Mouse (Mus musculus) forebrain, postnatal 0 days (tissue): ENCODE results near the gene Hoxa5. TPM values are rescaled to one million over a fixed set of nuclear protein-coding genes. Genes with fewer than 3 reads are reported as not detected.

Experiments used
- ATAC-seq: fragments of 200-750 bp; cut with Nextera tagmentation; 2 replicates; pipeline ENCODE4 v1.8.0; 2017; ENCODE audit warnings: mild to moderate bottlenecking, moderate library complexity
- DNase-seq: peaks from one replicate; pipeline ENCODE4 v3.0.0-alpha.2; 2015
- H3K27ac ChIP-seq: fragments of 300-500 bp; sonication (generic); 2 replicates; pipeline ENCODE4 v1.5.1; 2014; ENCODE audit warnings: low read depth, mild to moderate bottlenecking, antibody characterized with exemption, low read length, moderate library complexity, mixed read lengths
- H3K27me3 ChIP-seq: fragments of 300-500 bp; sonication (generic); 2 replicates; pipeline ENCODE4 v1.6.1; 2014; ENCODE audit warnings: mild to moderate bottlenecking, low read length, mixed read lengths; ENCODE audit not compliant: insufficient read depth
- H3K36me3 ChIP-seq: fragments of 300-500 bp; sonication (generic); 2 replicates; pipeline ENCODE4 v1.6.1; 2014; ENCODE audit warnings: mild to moderate bottlenecking, moderate library complexity; ENCODE audit not compliant: insufficient read depth
- H3K4me1 ChIP-seq: fragments of 300-500 bp; sonication (generic); 2 replicates; pipeline ENCODE4 v1.6.1; 2014; ENCODE audit warnings: antibody characterized with exemption; ENCODE audit not compliant: insufficient read depth
- H3K4me2 ChIP-seq: fragments of 300-500 bp; sonication (generic); 2 replicates; pipeline ENCODE4 v1.6.1; 2014; ENCODE audit warnings: low read depth, mild to moderate bottlenecking, moderate library complexity
- H3K4me3 ChIP-seq: fragments of 300-500 bp; sonication (generic); 2 replicates; pipeline ENCODE4 v1.5.1; 2014; ENCODE audit warnings: low read depth, low read length, mixed read lengths
- H3K9ac ChIP-seq: fragments of 300-500 bp; sonication (generic); 2 replicates; pipeline ENCODE4 v1.6.1; 2014; ENCODE audit warnings: mild to moderate bottlenecking
- H3K9me3 ChIP-seq: fragments of 300-500 bp; sonication (generic); 2 replicates; pipeline ENCODE4 v1.6.1; 2016; ENCODE audit warnings: low read length
- CTCF ChIP-seq: sonication (generic); IDR thresholded peaks from 2 replicates; pipeline ENCODE4 v1.5.1; 2016; ENCODE audit warnings: antibody characterized with exemption, control low read depth, low read depth
- WGBS: fragments of 180-500 bp; shearing (Covaris S2); extraction: QIAGEN DNeasy Blood & Tissue Kit; methylation state at CpG from one replicate; pipeline ENCODE4 v1.1.7; 2014; 5-methylcytosine and 5-hydroxymethylcytosine counted together
- polyA plus RNA-seq: library from polyadenylated mRNA; unstranded; fragments of >200 nt; fragmentation: Nextera tagmentation; extraction: Ambion mirVana; gene quantifications from 2 replicates; pipeline ENCODE4 v1.2.1, GENCODE M21; 2015
- total RNA-seq: library from RNA; depleted of rRNA; stranded (reverse); fragments of >200 nt; gene quantifications from 2 replicates; pipeline ENCODE4 v1.2.3, GENCODE M21; 2014

Hoxa5 gene
- total and polyA plus RNA-seq, 2 experiments from 2014 or later: not detected

DNA sequence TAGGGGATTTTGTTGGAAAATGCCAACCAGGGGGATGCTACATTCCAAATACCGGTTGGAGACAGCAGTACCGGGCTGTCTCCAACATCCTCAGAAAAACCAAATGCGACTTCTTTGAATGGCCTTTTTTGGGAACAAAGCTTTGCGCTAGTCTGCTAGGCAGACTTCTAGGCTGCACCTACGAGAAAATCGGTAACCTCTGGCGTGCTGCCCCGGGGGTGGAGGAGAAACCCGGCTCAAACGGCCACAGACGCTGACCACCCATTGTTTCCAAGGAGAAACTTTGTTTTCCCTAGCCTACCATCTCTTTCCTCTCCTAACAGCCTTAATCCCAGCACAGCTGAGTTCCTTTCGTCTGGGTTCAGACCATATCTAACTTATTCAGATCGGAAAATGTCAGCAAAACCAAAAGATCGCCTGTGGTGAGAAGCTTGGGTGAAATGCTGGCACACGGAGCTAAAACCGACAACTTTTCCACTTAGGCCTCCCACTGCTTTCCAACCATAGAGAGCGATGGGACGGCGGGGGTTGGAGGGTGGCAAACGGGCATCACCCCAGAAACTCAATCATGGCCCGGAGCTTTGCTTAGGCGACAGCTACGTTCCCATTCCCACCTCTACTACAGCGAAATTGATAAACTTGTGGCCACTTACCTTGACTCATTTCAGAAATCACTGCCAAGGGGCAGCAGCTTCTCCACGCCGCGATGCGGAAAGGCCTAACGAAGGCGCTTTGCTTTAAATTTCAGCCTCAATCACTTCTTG lies 35.4 kb upstream of the Hoxa5 start:
- ATAC-seq: no peak

DNA sequence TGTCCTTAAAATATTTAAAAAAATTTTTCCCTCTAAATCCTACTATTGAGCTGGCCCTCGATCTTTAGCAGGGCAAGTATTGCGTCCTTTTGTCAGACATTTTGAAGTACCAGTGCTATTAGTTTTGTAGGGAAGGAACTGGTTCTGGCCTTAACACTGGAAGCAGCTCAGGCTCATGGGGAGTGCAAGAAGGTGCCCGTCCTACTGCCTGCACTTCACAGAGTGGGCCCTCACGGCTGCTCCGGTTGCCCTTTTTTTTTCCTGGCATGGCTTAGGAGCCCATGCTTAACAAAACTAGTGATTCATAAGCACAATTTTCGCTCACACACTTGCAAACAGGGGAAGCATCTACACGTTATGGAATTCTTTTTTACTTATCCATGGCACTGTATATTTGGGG lies 34.6 kb upstream of the Hoxa5 start:
- H3K9me3 ChIP-seq: no peaks in the 10 kb centered on the region
- no peak overlapping the region for H3K9ac ChIP-seq
- no peaks in the 10 kb centered on the region for H3K4me1 ChIP-seq
- no peak overlapping the region for H3K27ac ChIP-seq
- TF ChIP-seq CTCF: no peak
- 3% methylated on average over 7 of the region's 7 CpGs for WGBS
- no peak overlapping the region for H3K4me3 ChIP-seq
- DNase-seq: no peak
- H3K4me2 ChIP-seq: no peak overlapping the region
- ATAC-seq: no peak
- H3K36me3 ChIP-seq: no peaks in the 10 kb centered on the region
- H3K27me3 ChIP-seq: peaks cover 98% of the 10 kb centered on the region

More for the DNA sequence above, 35.4 kb upstream of the Hoxa5 start:
- Histone ChIP-seq H3K4me3 (no peak overlapping the region), H3K9me3 (no peaks in the 10 kb centered on the region), H3K27ac (no peak overlapping the region), H3K4me2 (no peak overlapping the region), H3K36me3 (no peaks in the 10 kb centered on the region), H3K27me3 (peaks cover 98% of the 10 kb centered on the region), H3K9ac (no peak overlapping the region), H3K4me1 (no peaks in the 10 kb centered on the region)
- 2% methylated on average over 30 of the region's 30 CpGs for WGBS
- TF ChIP-seq CTCF: no peak
- DNase-seq: no peak

DNA sequence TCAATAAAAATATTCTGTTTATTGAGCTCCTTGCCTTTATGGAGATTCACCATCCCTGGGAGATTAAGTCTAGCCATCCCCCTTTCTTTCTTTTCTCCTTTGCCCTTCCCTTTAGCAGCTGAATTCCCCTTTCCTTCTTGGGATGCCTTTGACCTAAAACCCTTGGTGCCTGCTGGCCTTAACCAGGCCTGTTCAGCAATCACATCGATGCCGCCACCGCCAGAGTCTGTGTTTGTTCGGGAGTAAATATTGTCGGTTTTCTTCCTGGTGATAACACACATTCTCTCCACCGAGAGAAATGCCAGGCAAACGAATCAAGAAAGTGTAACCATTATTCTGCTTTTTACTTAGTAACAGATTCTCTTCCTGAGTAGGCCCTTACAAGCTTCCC lies 33.8 kb upstream of the Hoxa5 start:
- H3K36me3 ChIP-seq: no peaks in the 10 kb centered on the region
- H3K27me3 ChIP-seq: peaks cover 98% of the 10 kb centered on the region
- H3K4me3 ChIP-seq: no peak overlapping the region
- no peak overlapping the region for H3K27ac ChIP-seq
- H3K9ac ChIP-seq: no peak overlapping the region
- ATAC-seq (no peak), DNase-seq (no peak)
- H3K4me1 ChIP-seq: no peaks in the 10 kb centered on the region
- no peak for TF ChIP-seq CTCF
- 4% methylated on average over 7 of the region's 7 CpGs for WGBS
- no peaks in the 10 kb centered on the region for H3K9me3 ChIP-seq
- no peak overlapping the region for H3K4me2 ChIP-seq

DNA sequence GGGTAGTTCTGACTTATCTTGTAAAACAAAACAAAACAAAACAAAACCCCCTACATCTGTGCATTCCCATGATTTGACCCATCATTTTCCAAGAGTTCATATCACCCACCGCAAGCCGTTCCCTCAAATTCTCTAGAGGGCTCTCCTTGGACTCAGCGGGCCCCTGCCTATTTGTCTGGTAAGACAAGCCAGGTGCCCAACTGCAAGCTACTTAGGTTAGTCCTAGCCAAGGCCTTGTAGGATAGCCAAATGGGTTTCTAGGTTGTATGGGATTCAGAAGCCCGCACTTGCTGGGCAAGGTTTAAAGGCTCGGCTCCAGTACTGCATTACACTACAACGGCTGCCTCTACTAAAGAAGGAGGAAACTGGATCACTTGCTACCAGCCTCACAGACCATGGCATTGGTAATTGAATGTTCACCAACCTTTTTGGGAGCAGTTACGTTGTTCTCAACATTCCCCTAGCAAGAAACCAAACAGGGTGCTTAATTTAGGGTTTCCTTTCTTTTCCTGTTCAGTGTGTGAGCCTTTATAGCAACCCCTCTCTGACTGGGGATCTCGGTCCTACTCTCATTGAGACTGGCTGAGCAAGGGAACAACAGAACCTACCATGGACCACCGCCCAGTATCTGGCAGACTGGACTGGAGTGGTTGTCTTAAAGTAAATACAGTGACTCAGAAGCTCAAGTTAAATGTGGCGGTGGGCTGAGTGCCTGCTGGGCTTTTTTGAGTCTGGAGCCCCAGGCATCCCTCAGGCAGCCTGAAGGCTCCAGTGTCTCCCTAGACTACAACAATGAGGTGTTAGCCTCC lies 33.2 kb upstream of the Hoxa5 start:
- no peak for TF ChIP-seq CTCF
- Histone ChIP-seq H3K4me3 (no peak overlapping the region), H3K27me3 (peaks cover 98% of the 10 kb centered on the region), H3K36me3 (no peaks in the 10 kb centered on the region), H3K4me1 (no peaks in the 10 kb centered on the region), H3K27ac (no peak overlapping the region), H3K9ac (no peak overlapping the region), H3K9me3 (no peaks in the 10 kb centered on the region), H3K4me2 (no peak overlapping the region)
- no peak for ATAC-seq
- DNase-seq: no peak
- 8% methylated on average over 10 of the region's 10 CpGs for WGBS

DNA sequence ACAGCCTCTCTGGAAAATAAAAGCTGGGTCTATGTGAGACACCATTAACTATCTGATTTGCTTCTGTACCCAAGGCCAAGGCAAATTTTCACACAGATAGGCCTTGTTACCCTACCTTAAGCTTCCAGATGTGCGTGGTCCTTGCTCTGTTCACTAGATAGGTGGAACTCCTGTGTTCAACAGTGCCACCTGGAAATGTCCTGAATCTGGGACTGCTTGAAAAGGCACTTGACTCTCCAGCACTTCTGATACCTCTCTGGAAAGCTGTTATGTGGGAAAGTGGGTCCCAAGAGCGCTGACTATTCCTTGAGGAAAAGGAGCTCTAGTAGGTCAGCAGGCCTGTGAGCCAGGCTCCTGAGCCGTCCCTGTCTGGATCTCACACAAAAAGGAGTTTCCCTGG lies 32.4 kb upstream of the Hoxa5 start:
- WGBS: 7% methylated on average over 3 of the region's 3 CpGs
- peaks cover 98% of the 10 kb centered on the region for H3K27me3 ChIP-seq
- H3K36me3 ChIP-seq: no peaks in the 10 kb centered on the region
- no peak overlapping the region for H3K27ac ChIP-seq
- ATAC-seq (no peak), DNase-seq (no peak)
- no peak overlapping the region for H3K9ac ChIP-seq
- no peak overlapping the region for H3K4me3 ChIP-seq
- no peak overlapping the region for H3K4me2 ChIP-seq
- no peak for TF ChIP-seq CTCF
- no peaks in the 10 kb centered on the region for H3K4me1 ChIP-seq
- H3K9me3 ChIP-seq: no peaks in the 10 kb centered on the region

DNA sequence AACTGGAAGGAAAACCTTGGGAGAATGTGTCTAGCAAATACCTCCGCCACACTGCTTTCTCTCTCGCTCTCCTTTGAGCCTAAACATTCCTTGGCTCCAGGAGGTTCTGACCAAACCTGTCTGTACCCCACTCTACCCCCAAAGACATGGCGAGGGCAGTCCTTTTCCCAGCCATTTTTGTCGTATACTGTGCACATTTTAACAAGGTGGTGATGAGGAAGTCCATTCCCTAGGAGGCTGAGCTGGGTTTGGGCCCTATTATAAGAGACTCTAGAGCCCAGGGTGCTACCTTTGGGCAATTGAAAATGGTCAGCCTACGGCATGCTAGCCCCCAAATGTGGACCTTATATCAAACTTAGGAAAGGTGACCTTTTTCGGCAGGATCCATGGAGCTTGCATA lies 31.5 kb upstream of the Hoxa5 start:
- no peak overlapping the region for H3K27ac ChIP-seq
- ATAC-seq: no peak
- H3K9me3 ChIP-seq: no peaks in the 10 kb centered on the region
- H3K4me2 ChIP-seq: no peak overlapping the region
- H3K36me3 ChIP-seq: no peaks in the 10 kb centered on the region
- no peak overlapping the region for H3K9ac ChIP-seq
- H3K4me3 ChIP-seq: no peak overlapping the region
- H3K4me1 ChIP-seq: no peaks in the 10 kb centered on the region
- WGBS: 14% methylated on average over 6 of the region's 6 CpGs
- H3K27me3 ChIP-seq: peaks cover 96% of the 10 kb centered on the region
- no peak for TF ChIP-seq CTCF
- DNase-seq: no peak

DNA sequence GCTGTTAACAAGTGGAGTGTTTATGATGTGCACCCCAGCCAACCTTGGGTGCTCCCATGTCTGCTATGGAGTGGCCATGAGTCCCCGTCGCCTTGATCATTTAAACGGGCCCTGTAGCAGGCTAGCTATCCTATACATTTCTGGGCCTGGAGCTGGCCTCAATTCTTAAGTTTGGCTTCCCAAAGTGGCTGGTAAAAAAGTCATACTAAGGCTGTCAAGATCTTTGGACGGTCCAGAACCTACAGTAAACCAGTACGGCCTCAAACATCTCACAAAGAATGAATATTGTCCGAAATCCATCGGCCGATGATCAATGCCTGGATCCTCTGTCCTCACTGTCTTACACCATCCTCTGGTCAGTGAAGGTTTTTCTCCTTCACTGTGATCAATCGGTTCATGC lies 30.9 kb upstream of the Hoxa5 start:
- Histone ChIP-seq H3K4me3 (no peak overlapping the region), H3K4me1 (no peaks in the 10 kb centered on the region), H3K27ac (no peak overlapping the region), H3K36me3 (no peaks in the 10 kb centered on the region), H3K4me2 (no peak overlapping the region), H3K9ac (no peak overlapping the region), H3K27me3 (peaks cover 96% of the 10 kb centered on the region), H3K9me3 (no peaks in the 10 kb centered on the region)
- no peak for TF ChIP-seq CTCF
- no peak for ATAC-seq
- WGBS: 29% methylated on average over 9 of the region's 9 CpGs
- no peak for DNase-seq
